Mouse (Mus musculus): ENCODE measurements around the gene Depdc5. TPM values are rescaled to one million over a fixed set of nuclear protein-coding genes. Genes with fewer than 3 reads are reported as not detected.
"Not testable (repeated sequence)": the region's sequence is repeated elsewhere in the genome, so short reads cannot be mapped to it uniquely, and the experiment has no call there.

Depdc5 gene
- polyA plus RNA-seq, 1 experiment: 44.7 TPM

DNA sequence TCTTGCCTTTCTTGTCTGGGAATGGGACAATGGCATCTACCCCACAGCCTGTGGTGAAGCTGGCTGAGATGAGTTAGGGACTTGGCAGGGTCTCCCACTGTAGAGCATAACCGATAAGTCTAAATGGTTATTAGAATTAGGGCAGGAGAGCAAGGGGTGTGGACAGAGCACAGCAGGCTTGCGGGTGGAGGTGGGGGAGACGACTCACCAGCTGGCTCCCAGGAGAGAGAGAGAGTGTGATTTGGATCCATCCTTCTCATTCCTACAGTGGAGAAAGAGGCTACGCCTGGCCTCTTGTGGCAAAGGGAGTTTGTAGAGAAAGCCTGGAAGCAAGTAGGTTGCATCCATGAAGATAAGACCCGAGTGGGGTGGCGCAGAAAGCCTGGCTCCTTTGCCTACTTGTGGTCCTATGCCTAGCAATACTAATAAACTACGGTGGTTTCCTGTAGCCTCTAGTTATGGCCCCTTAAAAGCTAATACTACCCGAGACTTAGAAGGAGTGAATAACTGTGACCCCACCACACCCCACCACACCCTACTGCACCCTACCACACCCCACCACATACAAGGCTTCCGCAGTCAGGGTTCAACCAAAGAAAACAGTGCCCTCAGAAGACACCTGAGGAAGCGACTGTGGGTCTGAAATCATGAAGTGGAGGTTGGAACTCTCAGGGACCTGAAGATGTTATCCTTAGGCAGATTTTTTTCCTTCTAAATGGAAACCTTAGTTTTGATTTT, 168.7 kb downstream of the Depdc5 start:
- H3K27ac ChIP-seq (ENCODE audit: insufficient read depth, low read length): no peak overlapping the region

DNA sequence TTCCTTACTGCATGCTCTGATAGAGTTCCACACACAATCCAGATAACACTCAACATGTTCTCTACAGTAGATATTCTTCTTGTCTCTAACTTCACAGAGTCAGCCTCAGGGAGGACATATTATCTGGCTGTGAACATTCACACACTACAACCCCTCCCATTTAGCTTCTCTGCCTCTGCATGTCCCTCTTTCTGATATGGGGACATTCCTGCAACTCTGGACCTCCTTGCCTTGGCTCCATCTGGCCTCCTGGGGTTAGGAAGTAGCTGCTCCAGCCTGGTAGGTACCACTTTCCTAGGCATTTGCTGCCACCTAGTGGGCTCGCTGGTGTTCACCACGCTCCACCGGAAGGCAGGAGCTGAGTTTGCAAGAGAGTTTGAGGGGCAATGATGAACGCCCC, 169.6 kb downstream of the Depdc5 start:
- H3K27ac ChIP-seq (ENCODE audit: insufficient read depth, low read length): no peak overlapping the region
- peaks cover 12% of the 10 kb centered on the region; the same call in 1 of the 2 replicates for H3K4me1 ChIP-seq (ENCODE audit: control insufficient read depth, insufficient read depth, low read length)
- peak; percentile 95 for TF ChIP-seq CTCF (IDR thresholded peaks at IDR 0.05; ENCODE audit: extremely low read depth, insufficient read depth, low read length)
- TF ChIP-seq POLR2A (IDR thresholded peaks at IDR 0.05; ENCODE audit: extremely low read depth, insufficient read depth, low read length): no peak
- H3K4me3 ChIP-seq (ENCODE audit: insufficient read depth, low read length): no peak overlapping the region

More for the DNA sequence above, 168.7 kb downstream of the Depdc5 start:
- peak; percentile 10; the same call in 1 of the 2 replicates for TF ChIP-seq CTCF (IDR thresholded peaks at IDR 0.05; ENCODE audit: extremely low read depth, insufficient read depth, low read length)
- no peak for TF ChIP-seq POLR2A (IDR thresholded peaks at IDR 0.05; ENCODE audit: extremely low read depth, insufficient read depth, low read length)
- Histone ChIP-seq H3K4me3 (ENCODE audit: insufficient read depth, low read length) (no peak overlapping the region), H3K4me1 (ENCODE audit: control insufficient read depth, insufficient read depth, low read length) (peaks cover 12% of the 10 kb centered on the region; the same call in 1 of the 2 replicates)

DNA sequence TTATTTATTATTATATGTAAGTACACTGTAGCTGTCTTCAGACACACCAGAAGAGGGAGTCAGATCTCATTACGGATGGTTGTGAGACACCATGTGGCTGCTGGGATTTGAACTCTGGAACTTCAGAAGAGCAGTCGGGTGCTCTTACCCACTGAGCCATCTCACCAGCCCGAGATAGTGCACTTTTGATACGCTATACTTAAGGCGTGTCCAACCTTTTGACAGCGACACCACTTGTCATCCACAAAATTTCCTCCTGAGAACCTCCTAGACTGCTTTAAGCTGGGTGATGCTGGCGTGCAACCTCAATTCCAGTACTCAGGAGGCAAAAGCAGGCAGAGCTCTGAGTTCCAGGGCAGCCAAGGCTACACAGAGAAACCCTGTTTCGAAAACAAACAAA, 170.1 kb downstream of the Depdc5 start:
- not testable (repeated sequence) for H3K27ac ChIP-seq (ENCODE audit: insufficient read depth, low read length); H3K4me3 ChIP-seq (ENCODE audit: insufficient read depth, low read length)
- peaks cover 12% of the 10 kb centered on the region; the same call in 1 of the 2 replicates for H3K4me1 ChIP-seq (ENCODE audit: control insufficient read depth, insufficient read depth, low read length)

- H3K27ac ChIP-seq (ENCODE audit: insufficient read depth, low read length): no peak overlapping the region
- peaks cover 12% of the 10 kb centered on the region; the same call in 1 of the 2 replicates for H3K4me1 ChIP-seq (ENCODE audit: control insufficient read depth, insufficient read depth, low read length)
- no peak for TF ChIP-seq POLR2A (IDR thresholded peaks at IDR 0.05; ENCODE audit: extremely low read depth, insufficient read depth, low read length)
- TF ChIP-seq CTCF (IDR thresholded peaks at IDR 0.05; ENCODE audit: extremely low read depth, insufficient read depth, low read length): no peak
- no peak overlapping the region for H3K4me3 ChIP-seq (ENCODE audit: insufficient read depth, low read length)
These were observed 170.6 kb downstream of the Depdc5 start for GRCm38 (mm10) chr5:33034100-33034499.

- Histone ChIP-seq H3K27ac (ENCODE audit: insufficient read depth, low read length) (no peak overlapping the region), H3K4me3 (ENCODE audit: insufficient read depth, low read length) (no peak overlapping the region), H3K4me1 (ENCODE audit: control insufficient read depth, insufficient read depth, low read length) (peaks cover 11% of the 10 kb centered on the region; the same call in 1 of the 2 replicates)
- TF ChIP-seq CTCF (IDR thresholded peaks at IDR 0.05; ENCODE audit: extremely low read depth, insufficient read depth, low read length): no peak
These were observed 171.4 kb downstream of the Depdc5 start for GRCm38 (mm10) chr5:33034916-33035315.

DNA sequence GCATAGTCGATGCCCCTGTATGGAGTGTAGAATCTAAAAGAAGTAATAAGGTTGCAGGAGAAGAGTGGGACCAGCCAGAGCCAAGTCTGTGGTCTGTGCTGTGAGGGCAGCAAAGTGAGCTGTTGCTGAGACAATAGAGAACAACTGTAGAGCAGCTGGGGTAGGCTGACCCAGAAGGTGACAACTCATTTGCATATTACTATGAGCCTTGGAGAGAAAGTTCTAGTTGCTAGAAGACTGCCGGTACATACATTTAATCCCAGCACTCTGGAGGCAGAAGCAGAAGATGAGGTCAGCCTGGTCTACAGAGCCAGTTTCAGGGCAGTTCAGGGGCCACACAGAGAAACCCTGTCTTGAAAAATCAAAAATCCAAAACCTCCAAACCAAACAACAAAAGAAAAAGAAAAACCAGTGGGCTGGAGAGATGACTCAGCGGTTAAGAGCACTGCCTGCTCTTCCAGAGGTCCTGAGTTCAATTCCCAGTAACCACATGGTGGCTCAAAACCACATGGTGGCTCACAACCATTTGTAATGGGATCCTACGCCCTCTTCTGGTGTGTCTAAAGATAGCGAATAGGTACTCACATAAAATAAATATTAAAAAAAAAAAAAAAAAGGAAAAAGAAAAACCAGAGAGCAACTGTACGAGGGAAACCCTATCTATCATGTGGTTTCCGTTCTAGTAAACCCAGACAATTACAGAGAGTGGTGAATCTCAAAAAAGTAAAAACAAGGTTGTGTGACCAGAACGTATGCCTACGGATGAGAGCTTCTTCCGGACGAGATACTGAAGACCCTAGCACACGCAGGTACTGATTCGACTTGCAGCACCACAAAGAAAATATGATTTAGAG, 175.4 kb downstream of the Depdc5 start:
- peak overlapping the region; percentile 5; the same call in 1 of the 2 replicates for H3K4me3 ChIP-seq (ENCODE audit: insufficient read depth, low read length)
- TF ChIP-seq POLR2A (IDR thresholded peaks at IDR 0.05; ENCODE audit: extremely low read depth, insufficient read depth, low read length): no peak
- TF ChIP-seq CTCF (IDR thresholded peaks at IDR 0.05; ENCODE audit: extremely low read depth, insufficient read depth, low read length): no peak
- H3K27ac ChIP-seq (ENCODE audit: insufficient read depth, low read length): no peak overlapping the region
- H3K4me1 ChIP-seq (ENCODE audit: control insufficient read depth, insufficient read depth, low read length): 0 out of 2 replicates have a peak, but pooled peaks cover 2% of the 10 kb centered on the region

DNA sequence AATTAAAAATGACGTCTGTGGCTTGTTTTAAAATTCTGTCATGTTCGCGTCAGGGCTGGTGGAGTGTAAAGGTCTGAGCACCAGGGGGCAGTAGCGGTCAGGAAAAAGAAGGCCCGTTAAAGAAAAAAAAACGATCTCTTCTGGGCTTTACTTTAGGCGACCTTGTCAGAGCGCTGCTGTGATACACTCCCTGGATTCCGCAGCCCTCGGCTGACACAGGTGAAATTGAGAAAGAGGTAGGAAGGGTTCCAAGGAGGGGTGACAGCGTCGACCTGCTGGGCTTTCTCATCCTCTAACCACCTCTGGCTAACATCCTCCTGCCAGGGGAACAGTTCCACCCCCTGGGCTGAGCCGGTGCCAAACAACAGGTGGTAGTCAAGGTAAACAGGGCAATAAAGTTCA, 176.0 kb downstream of the Depdc5 start:
- TF ChIP-seq POLR2A (IDR thresholded peaks at IDR 0.05; ENCODE audit: extremely low read depth, insufficient read depth, low read length) (no peak), CTCF (IDR thresholded peaks at IDR 0.05; ENCODE audit: extremely low read depth, insufficient read depth, low read length) (peak; percentile 61)
- Histone ChIP-seq H3K4me1 (ENCODE audit: control insufficient read depth, insufficient read depth, low read length) (0 out of 2 replicates have a peak, but pooled peaks cover 2% of the 10 kb centered on the region), H3K27ac (ENCODE audit: insufficient read depth, low read length) (no peak overlapping the region), H3K4me3 (ENCODE audit: insufficient read depth, low read length) (peak overlapping the region; percentile 5; the same call in 1 of the 2 replicates)

DNA sequence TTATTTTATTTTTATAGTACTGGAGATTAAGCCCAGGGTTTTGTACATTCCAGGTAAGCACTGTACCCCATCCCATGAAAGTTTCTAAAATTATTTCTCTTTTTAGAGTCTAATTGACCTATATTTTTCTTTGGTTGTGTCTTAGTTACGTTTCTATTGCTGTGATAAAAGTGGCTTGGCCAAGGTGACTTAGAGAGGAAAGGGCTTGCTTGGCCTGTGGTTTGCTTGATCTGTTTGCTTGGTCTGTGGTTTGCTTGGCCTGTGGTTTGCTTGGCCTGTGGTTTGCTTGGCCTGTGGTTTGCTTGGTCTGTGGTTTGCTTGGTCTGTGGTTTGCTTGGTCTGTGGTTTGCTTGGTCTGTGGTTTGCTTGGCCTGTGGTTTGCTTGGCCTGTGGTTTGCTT, 177.2 kb downstream of the Depdc5 start:
- H3K4me3 ChIP-seq (ENCODE audit: insufficient read depth, low read length); H3K4me1 ChIP-seq (ENCODE audit: control insufficient read depth, insufficient read depth, low read length); H3K27ac ChIP-seq (ENCODE audit: insufficient read depth, low read length): not testable (repeated sequence)

GRCm38 (mm10) chr5:33043397-33043796, 179.9 kb downstream of the Depdc5 start:
- TF ChIP-seq POLR2A (IDR thresholded peaks at IDR 0.05; ENCODE audit: extremely low read depth, insufficient read depth, low read length) (no peak), CTCF (IDR thresholded peaks at IDR 0.05; ENCODE audit: extremely low read depth, insufficient read depth, low read length) (no peak)
- Histone ChIP-seq H3K27ac (ENCODE audit: insufficient read depth, low read length) (no peak overlapping the region), H3K4me1 (ENCODE audit: control insufficient read depth, insufficient read depth, low read length) (0 out of 2 replicates have a peak, but pooled peaks cover 2% of the 10 kb centered on the region), H3K4me3 (ENCODE audit: insufficient read depth, low read length) (no peak overlapping the region)

Other genes starting within 250 kb of the Depdc5 start
- gene Pisd, start 78.1 kb upstream of the Depdc5 start, polyA plus RNA-seq (2012; rRNA removed): 81.8 and 87.4 TPM in 2 replicates
- not detected in 2 replicates for gene Gm20671, start 36.6 kb upstream of the Depdc5 start, polyA plus RNA-seq (2012; rRNA removed)
- gene Prr14l, start 9.4 kb upstream of the Depdc5 start, polyA plus RNA-seq (2012; rRNA removed): 16.0 and 16.3 TPM in 2 replicates
- 1,599 and 1,684 TPM in 2 replicates for gene Ywhah, start 155.1 kb downstream of the Depdc5 start, polyA plus RNA-seq (2012; rRNA removed)
- 0.06 TPM in 1 of 2 replicates, not detected in the other for gene Slc5a1, start 240.5 kb downstream of the Depdc5 start, polyA plus RNA-seq (2012; rRNA removed)